Mouse (Mus musculus) small intestine, adult 2 months (tissue): Measurements from ENCODE around the gene Eya3. TPM values are rescaled to one million over a fixed set of nuclear protein-coding genes. Genes with fewer than 3 reads are reported as not detected.
A peak's percentile ranks its signal among the peaks of the same experiment; 100 is the strongest.
"Not testable (repeated sequence)": the region's sequence is repeated elsewhere in the genome, so short reads cannot be mapped to it uniquely, and the experiment has no call there.

Source experiments
- H3K27ac ChIP-seq: fragments of 200-500 bp; 2 replicates; pipeline ENCODE4 v1.5.1; 2012; ENCODE audit warnings: low read depth, low read length, control low read depth, inconsistent platforms; ENCODE audit not compliant: insufficient read depth
- H3K27me3 ChIP-seq: fragments of 200-500 bp; 2 replicates; pipeline ENCODE4 v1.6.1; 2012; ENCODE audit warnings: mild to moderate bottlenecking, moderate library complexity, low read length, inconsistent platforms; ENCODE audit not compliant: control insufficient read depth, insufficient read depth
- H3K36me3 ChIP-seq: fragments of 200-500 bp; 2 replicates; pipeline ENCODE4 v1.6.1; 2012; ENCODE audit warnings: mild to moderate bottlenecking, low read length, control low read depth, inconsistent platforms; ENCODE audit not compliant: control insufficient read depth, insufficient read depth
- H3K4me1 ChIP-seq: fragments of 200-500 bp; 2 replicates; pipeline ENCODE4 v1.6.1; 2012; ENCODE audit warnings: low read length, inconsistent platforms, mixed read lengths; ENCODE audit not compliant: control insufficient read depth, insufficient read depth, insufficient read length
- H3K4me3 ChIP-seq: fragments of 200-500 bp; 2 replicates; pipeline ENCODE4 v1.5.1; 2012; ENCODE audit warnings: low read depth, mild to moderate bottlenecking, control low read depth, inconsistent platforms, low read length, moderate library complexity
- CTCF ChIP-seq: fragments of 200-500 bp; IDR thresholded peaks from 2 replicates; pipeline ENCODE4 v1.5.1; 2012; ENCODE audit warnings: low read depth, mild to moderate bottlenecking, control low read depth, inconsistent platforms, low read length, moderate library complexity, mixed read lengths; ENCODE audit not compliant: insufficient replicate concordance, insufficient read length; ENCODE audit errors: extremely low read depth
- POLR2A ChIP-seq: fragments of 200-500 bp; IDR thresholded peaks from 2 replicates; pipeline ENCODE4 v1.6.1; 2012; ENCODE audit warnings: low read depth, mild to moderate bottlenecking, control low read depth, inconsistent platforms, low read length, moderate library complexity
- WGBS: fragments of 180-500 bp; shearing (Covaris S2); methylation state at CpG from one replicate; pipeline ENCODE4 v1.1.7; 2018; 5-methylcytosine and 5-hydroxymethylcytosine counted together
- polyA plus RNA-seq: library from polyadenylated mRNA; depleted of rRNA; stranded (reverse); fragments of >200 nt; gene quantifications from 2 replicates; pipeline ENCODE4 v1.2.3, GENCODE M21; 2012

The Eya3 gene
- polyA plus RNA-seq, 1 experiment = 20.7 TPM

- peak overlapping the region; percentile 74 for H3K4me3 ChIP-seq
- H3K27me3 ChIP-seq = no peaks in the 10 kb centered on the region
- 27% methylated on average over 12 of the region's 12 CpGs for WGBS
- H3K4me1 ChIP-seq = peaks cover 8% of the 10 kb centered on the region; the same call in 1 of the 2 replicates
- TF ChIP-seq POLR2A (no peak), CTCF (no peak)
- H3K36me3 ChIP-seq = peaks cover 1% of the 10 kb centered on the region
- H3K27ac ChIP-seq = no peak overlapping the region
Observed at GRCm38 (mm10) chr4:132731616-132732015, 92.8 kb downstream of the Eya3 start.

- Histone ChIP-seq H3K4me3 (peak within 1 kb of the TSS; percentile 74), H3K27ac (no peak within 1 kb of the TSS), H3K27me3 (no peaks in the 10 kb centered on the region), H3K4me1 (peaks cover 8% of the 10 kb centered on the region; the same call in 1 of the 2 replicates), H3K36me3 (peaks cover 4% of the 10 kb centered on the region; the same call in 1 of the 2 replicates)
- TF ChIP-seq POLR2A (no peak), CTCF (no peak)
- 1% methylated on average over 34 of the region's 34 CpGs for WGBS
Observed at GRCm38 (mm10) chr4:132732148-132732684, 93.4 kb downstream of the Eya3 start, which contains the start of gene Xkr8. Xkr8 (minus strand) TSS chr4:132732546.

GRCm38 (mm10) chr4:132733071-132733770 lies 94.4 kb downstream of the Eya3 start:
- WGBS = 93% methylated on average over 25 of the region's 25 CpGs
- no peak overlapping the region for H3K4me3 ChIP-seq
- peaks cover 8% of the 10 kb centered on the region; the same call in 1 of the 2 replicates for H3K4me1 ChIP-seq
- no peak for TF ChIP-seq POLR2A
- TF ChIP-seq CTCF = no peak
- H3K27ac ChIP-seq = no peak overlapping the region
- H3K36me3 ChIP-seq = peaks cover 11% of the 10 kb centered on the region
- no peaks in the 10 kb centered on the region for H3K27me3 ChIP-seq

- WGBS = 97% methylated on average over 2 of the region's 2 CpGs
- no peaks in the 10 kb centered on the region for H3K27me3 ChIP-seq
- H3K36me3 ChIP-seq = peaks cover 12% of the 10 kb centered on the region
- peaks cover 8% of the 10 kb centered on the region; the same call in 1 of the 2 replicates for H3K4me1 ChIP-seq
- H3K4me3 ChIP-seq = no peak overlapping the region
- no peak for TF ChIP-seq CTCF
- no peak for TF ChIP-seq POLR2A
- H3K27ac ChIP-seq = no peak overlapping the region
Observed at GRCm38 (mm10) chr4:132734766-132735165, 96.0 kb downstream of the Eya3 start.

GRCm38 (mm10) chr4:132735389-132735788 lies 96.6 kb downstream of the Eya3 start:
- WGBS = 74% methylated on average over 2 of the region's 2 CpGs
- Histone ChIP-seq H3K27ac (no peak overlapping the region), H3K36me3 (peaks cover 14% of the 10 kb centered on the region), H3K27me3 (no peaks in the 10 kb centered on the region), H3K4me3 (no peak overlapping the region), H3K4me1 (peaks cover 8% of the 10 kb centered on the region; the same call in 1 of the 2 replicates)
- TF ChIP-seq POLR2A (no peak), CTCF (no peak)

GRCm38 (mm10) chr4:132735894-132736293 lies 97.1 kb downstream of the Eya3 start:
- no peaks in the 10 kb centered on the region for H3K27me3 ChIP-seq
- TF ChIP-seq CTCF (peak; percentile 43; the same call in 1 of the 2 replicates), POLR2A (no peak)
- 33% methylated on average over 3 of the region's 3 CpGs for WGBS
- H3K36me3 ChIP-seq = peaks cover 16% of the 10 kb centered on the region
- H3K4me3 ChIP-seq = no peak overlapping the region
- peaks cover 8% of the 10 kb centered on the region; the same call in 1 of the 2 replicates for H3K4me1 ChIP-seq
- no peak overlapping the region for H3K27ac ChIP-seq

- H3K27ac ChIP-seq, H3K27me3 ChIP-seq, H3K4me3 ChIP-seq, H3K4me1 ChIP-seq: not testable (repeated sequence)
- WGBS = 93% methylated on average over 9 of the region's 9 CpGs
- H3K36me3 ChIP-seq = peaks cover 19% of the 10 kb centered on the region
Observed at GRCm38 (mm10) chr4:132737154-132737553, 98.4 kb downstream of the Eya3 start.
